Mouse (Mus musculus) limb, embryonic 12.5 days (tissue): ENCODE measurements around the gene Bcas3. TPM values are rescaled to one million over a fixed set of nuclear protein-coding genes. Genes with fewer than 3 reads are reported as not detected.

ENCODE experiments used
- ATAC-seq: fragments of 200-750 bp; cut with Nextera tagmentation; 2 replicates; pipeline ENCODE4 v1.8.0; 2017; ENCODE audit warnings: low read depth, moderate TSS enrichment; ENCODE audit not compliant: insufficient number of reproducible peaks, insufficient read depth, low FRiP score, low TSS enrichment
- H3K27ac ChIP-seq: fragments of 300-500 bp; sonication (generic); 2 replicates; pipeline ENCODE4 v1.5.1; 2016; ENCODE audit warnings: mild to moderate bottlenecking, moderate library complexity
- H3K27me3 ChIP-seq: fragments of 300-500 bp; sonication (generic); 2 replicates; pipeline ENCODE4 v1.6.1; 2016; ENCODE audit warnings: mild to moderate bottlenecking, moderate library complexity
- H3K36me3 ChIP-seq: fragments of 300-500 bp; sonication (generic); 2 replicates; pipeline ENCODE4 v1.6.1; 2016; ENCODE audit warnings: mild to moderate bottlenecking, moderate library complexity
- H3K4me1 ChIP-seq: fragments of 300-500 bp; sonication (generic); replicated peaks from 2 replicates; pipeline ENCODE4 v1.6.1; 2016
- H3K4me2 ChIP-seq: fragments of 300-500 bp; sonication (generic); 2 replicates; pipeline ENCODE4 v1.6.1; 2016; ENCODE audit warnings: mild to moderate bottlenecking, moderate library complexity
- H3K4me3 ChIP-seq: fragments of 300-500 bp; sonication (generic); replicated peaks from 2 replicates; pipeline ENCODE4 v1.5.1; 2016; ENCODE audit warnings: mild to moderate bottlenecking
- H3K9ac ChIP-seq: fragments of 300-500 bp; sonication (generic); replicated peaks from 2 replicates; pipeline ENCODE4 v1.6.1; 2016; ENCODE audit warnings: mild to moderate bottlenecking, moderate library complexity
- H3K9me3 ChIP-seq: fragments of 300-500 bp; sonication (generic); 2 replicates; pipeline ENCODE4 v1.6.1; 2016; ENCODE audit warnings: mild to moderate bottlenecking, moderate library complexity
- WGBS: fragments of 180-500 bp; shearing (Covaris S2); methylation state at CpG from one replicate; pipeline ENCODE4 v1.1.7; 2016; 5-methylcytosine and 5-hydroxymethylcytosine counted together
- polyA plus RNA-seq: library from polyadenylated mRNA; unstranded; fragments of >200 nt; fragmentation: Nextera tagmentation; extraction: Ambion mirVana; gene quantifications from 2 replicates; pipeline ENCODE4 v1.2.1, GENCODE M21; 2016

The Bcas3 gene
- polyA plus RNA-seq, 1 experiment from 2014 or later = 29.7 TPM

DNA sequence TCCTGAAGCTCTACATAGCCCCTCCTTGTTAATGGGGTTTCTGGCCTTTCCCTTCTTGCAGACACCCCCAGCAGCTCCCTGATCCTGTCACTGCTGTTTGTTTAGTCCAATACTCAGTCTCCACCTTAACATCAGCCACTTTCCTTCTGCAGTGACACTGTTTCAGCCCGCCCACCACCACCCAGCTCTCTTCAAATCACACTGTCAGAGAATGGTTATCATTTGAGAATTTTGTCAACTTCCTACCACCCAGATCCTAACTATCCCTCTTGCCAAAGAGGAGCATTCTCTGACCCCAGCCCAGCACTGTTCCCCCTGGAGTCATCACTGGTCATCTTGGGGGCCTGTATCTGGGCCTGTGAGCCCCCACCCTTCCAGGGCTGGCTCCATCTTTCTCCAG lies 452.8 kb downstream of the Bcas3 start:
- H3K36me3 ChIP-seq = no peaks in the 10 kb centered on the region
- no peak overlapping the region for H3K27ac ChIP-seq
- no peak overlapping the region for H3K4me3 ChIP-seq
- no peak overlapping the region for H3K4me2 ChIP-seq
- WGBS = 74% methylated on average over 1 of the region's 1 CpGs
- peaks cover 45% of the 10 kb centered on the region for H3K27me3 ChIP-seq
- ATAC-seq = no peak
- H3K4me1 ChIP-seq = 0 out of 2 replicates have a peak, but pooled peaks cover 6% of the 10 kb centered on the region
- H3K9ac ChIP-seq = no peak overlapping the region
- H3K9me3 ChIP-seq = no peaks in the 10 kb centered on the region

DNA sequence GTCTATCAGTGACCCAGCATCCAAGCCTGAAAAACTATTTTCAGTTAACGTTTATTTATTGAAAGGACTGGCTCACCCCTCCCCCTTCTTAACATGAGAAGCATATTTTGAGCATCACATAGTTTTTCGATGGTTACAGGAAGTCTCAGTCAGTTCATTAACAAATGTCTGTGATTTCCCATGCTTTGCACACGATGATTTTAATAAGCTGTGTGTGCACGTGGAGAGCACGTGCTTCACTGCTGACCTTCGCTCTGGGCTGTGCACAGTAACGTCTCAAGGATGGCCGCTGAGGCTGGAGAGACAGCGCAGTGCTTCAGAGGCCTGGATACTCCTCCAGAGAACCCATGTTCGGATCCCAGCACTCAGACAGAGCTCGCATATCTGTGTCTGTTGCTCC lies 454.4 kb downstream of the Bcas3 start:
- no peak overlapping the region for H3K9ac ChIP-seq
- H3K27me3 ChIP-seq = peaks cover 31% of the 10 kb centered on the region
- no peaks in the 10 kb centered on the region for H3K36me3 ChIP-seq
- H3K4me1 ChIP-seq = peaks cover 10% of the 10 kb centered on the region; the same call in 1 of the 2 replicates
- H3K27ac ChIP-seq = no peak overlapping the region
- WGBS = 74% methylated on average over 11 of the region's 11 CpGs
- H3K4me2 ChIP-seq = no peak overlapping the region
- no peak for ATAC-seq
- no peaks in the 10 kb centered on the region for H3K9me3 ChIP-seq
- no peak overlapping the region for H3K4me3 ChIP-seq

- WGBS = 80% methylated on average over 4 of the region's 4 CpGs
- ATAC-seq = no peak
- Histone ChIP-seq H3K27ac (no peak overlapping the region), H3K9me3 (no peaks in the 10 kb centered on the region), H3K27me3 (peaks cover 16% of the 10 kb centered on the region), H3K4me3 (no peak overlapping the region), H3K36me3 (no peaks in the 10 kb centered on the region), H3K4me1 (peaks cover 37% of the 10 kb centered on the region), H3K4me2 (no peak overlapping the region), H3K9ac (no peak overlapping the region)
Observed at GRCm38 (mm10) chr11:85811229-85811628, 458.3 kb downstream of the Bcas3 start.

DNA sequence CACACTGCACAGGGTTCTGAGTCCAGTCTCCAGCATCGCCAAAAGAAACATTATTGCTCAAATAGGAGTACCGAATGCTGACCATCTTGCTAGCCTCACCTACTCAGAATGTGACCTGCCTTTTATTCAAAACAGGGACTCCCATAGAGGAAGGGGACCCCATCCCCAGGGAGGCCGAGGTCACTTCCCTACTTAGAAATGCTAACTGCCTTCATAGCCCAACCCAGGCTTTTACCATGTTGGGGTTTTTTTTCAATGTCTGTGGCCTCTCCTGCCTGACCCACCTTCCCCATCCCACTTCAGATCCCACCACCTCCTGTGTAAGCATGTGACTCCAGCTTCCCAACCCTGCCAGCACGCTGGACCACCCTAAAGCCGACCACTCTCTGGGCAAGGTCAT lies 458.7 kb downstream of the Bcas3 start:
- no peak overlapping the region for H3K4me3 ChIP-seq
- H3K4me1 ChIP-seq = peaks cover 41% of the 10 kb centered on the region
- 93% methylated on average over 5 of the region's 5 CpGs for WGBS
- H3K9ac ChIP-seq = no peak overlapping the region
- no peak overlapping the region for H3K4me2 ChIP-seq
- peaks cover 20% of the 10 kb centered on the region for H3K27me3 ChIP-seq
- H3K9me3 ChIP-seq = no peaks in the 10 kb centered on the region
- no peak overlapping the region for H3K27ac ChIP-seq
- no peak for ATAC-seq
- H3K36me3 ChIP-seq = no peaks in the 10 kb centered on the region

DNA sequence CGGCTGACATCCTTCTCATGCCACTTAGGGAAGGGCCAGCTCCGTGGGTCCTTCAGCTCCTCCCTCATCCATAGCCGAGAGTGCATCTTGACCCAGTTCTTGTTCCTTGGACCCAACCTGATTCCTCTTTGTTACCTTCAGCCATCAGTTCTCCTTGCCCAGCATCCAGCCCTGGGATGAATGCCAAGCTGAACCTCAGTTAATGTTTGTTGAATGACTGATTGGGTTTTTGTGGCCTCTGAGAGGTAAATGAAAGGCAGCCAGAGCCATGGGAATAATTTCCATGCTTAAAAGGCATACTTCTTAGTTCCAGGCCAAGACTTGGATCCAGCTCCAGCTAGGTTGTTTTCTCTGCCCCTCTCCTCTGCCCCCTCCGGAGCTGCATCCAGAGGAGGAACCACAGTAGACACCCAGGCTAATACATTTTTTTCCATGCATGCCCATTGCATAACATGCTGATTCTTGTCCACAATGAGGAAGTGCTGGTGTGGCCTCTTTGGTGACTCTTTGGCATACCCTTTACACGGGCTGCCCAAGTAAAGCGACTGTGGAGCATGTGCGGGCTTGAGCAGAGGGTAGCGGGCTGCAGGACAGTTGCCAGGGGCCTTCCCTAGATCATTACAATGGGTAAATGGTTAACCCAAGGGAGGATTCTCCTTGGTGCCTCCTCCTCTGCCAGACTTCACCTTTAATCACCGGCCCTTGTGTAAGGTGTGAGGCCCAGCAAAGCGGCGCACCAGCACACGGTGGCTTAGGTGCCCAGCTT lies 459.4 kb downstream of the Bcas3 start:
- Histone ChIP-seq H3K36me3 (no peaks in the 10 kb centered on the region), H3K27me3 (peaks cover 21% of the 10 kb centered on the region), H3K4me2 (no peak overlapping the region), H3K4me3 (no peak overlapping the region), H3K9me3 (no peaks in the 10 kb centered on the region), H3K27ac (no peak overlapping the region), H3K9ac (no peak overlapping the region), H3K4me1 (peaks cover 48% of the 10 kb centered on the region)
- ATAC-seq = no peak
- 86% methylated on average over 12 of the region's 12 CpGs for WGBS

GRCm38 (mm10) chr11:85814678-85815077 lies 461.7 kb downstream of the Bcas3 start:
- H3K4me1 ChIP-seq = peaks cover 66% of the 10 kb centered on the region
- no peak for ATAC-seq
- no peak overlapping the region for H3K4me2 ChIP-seq
- no peaks in the 10 kb centered on the region for H3K9me3 ChIP-seq
- H3K9ac ChIP-seq = 0 out of 2 replicates have a peak overlapping the region, but pooled peaks have one; percentile 8
- no peak overlapping the region for H3K27ac ChIP-seq
- peaks cover 42% of the 10 kb centered on the region for H3K27me3 ChIP-seq
- no peaks in the 10 kb centered on the region for H3K36me3 ChIP-seq
- WGBS = 29% methylated on average over 4 of the region's 4 CpGs
- no peak overlapping the region for H3K4me3 ChIP-seq

- Histone ChIP-seq H3K27me3 (peaks cover 48% of the 10 kb centered on the region), H3K4me1 (peaks cover 74% of the 10 kb centered on the region), H3K27ac (0 out of 2 replicates have a peak overlapping the region, but pooled peaks have one; percentile 29)
Observed at GRCm38 (mm10) chr11:85816471-85816870, 463.5 kb downstream of the Bcas3 start.

GRCm38 (mm10) chr11:85818401-85818800 lies 465.4 kb downstream of the Bcas3 start:
- H3K9me3 ChIP-seq = no peaks in the 10 kb centered on the region
- no peak overlapping the region for H3K4me3 ChIP-seq
- H3K4me2 ChIP-seq = no peak overlapping the region
- no peak overlapping the region for H3K27ac ChIP-seq
- H3K36me3 ChIP-seq = no peaks in the 10 kb centered on the region
- 53% methylated on average over 3 of the region's 3 CpGs for WGBS
- H3K4me1 ChIP-seq = peaks cover 84% of the 10 kb centered on the region
- no peak for ATAC-seq
- H3K9ac ChIP-seq = no peak overlapping the region
- H3K27me3 ChIP-seq = peaks cover 54% of the 10 kb centered on the region

More at GRCm38 (mm10) chr11:85816471-85816870, 463.5 kb downstream of the Bcas3 start:
- Histone ChIP-seq H3K36me3 (no peaks in the 10 kb centered on the region), H3K4me3 (no peak overlapping the region), H3K9me3 (no peaks in the 10 kb centered on the region), H3K4me2 (no peak overlapping the region), H3K9ac (no peak overlapping the region)
- WGBS = 13% methylated on average over 5 of the region's 5 CpGs
- ATAC-seq = no peak

- H3K4me1 ChIP-seq = peaks cover 66% of the 10 kb centered on the region
- peaks cover 72% of the 10 kb centered on the region for H3K27me3 ChIP-seq
- H3K36me3 ChIP-seq = no peaks in the 10 kb centered on the region
- H3K9ac ChIP-seq = no peak overlapping the region
- H3K4me3 ChIP-seq = no peak overlapping the region
- ATAC-seq = no peak
- H3K4me2 ChIP-seq = no peak overlapping the region
- WGBS = 76% methylated on average over 3 of the region's 3 CpGs
- no peaks in the 10 kb centered on the region for H3K9me3 ChIP-seq
- H3K27ac ChIP-seq = no peak overlapping the region
Observed at GRCm38 (mm10) chr11:85820959-85821358, 468.0 kb downstream of the Bcas3 start.

DNA sequence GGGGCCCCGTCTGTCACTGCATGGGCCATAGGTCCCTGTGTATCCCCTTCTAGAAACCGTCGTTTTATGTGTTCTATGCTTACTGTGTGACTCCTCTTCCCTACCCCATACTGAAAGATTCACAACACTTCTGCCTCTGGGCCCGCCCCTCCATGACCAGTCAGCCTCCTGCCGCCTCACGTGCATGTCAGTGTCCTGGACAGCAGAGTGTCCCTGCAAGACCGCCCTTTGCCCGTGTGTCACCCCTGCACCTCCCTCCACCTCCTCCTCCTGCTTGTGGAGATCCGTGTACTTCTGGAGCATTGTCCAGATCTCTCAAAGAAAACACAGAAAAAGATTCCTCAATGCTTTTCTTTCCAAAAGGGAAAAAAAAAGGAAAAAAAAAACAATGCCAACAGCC lies 468.7 kb downstream of the Bcas3 start:
- 82% methylated on average over 9 of the region's 9 CpGs for WGBS
- Histone ChIP-seq H3K9ac (no peak overlapping the region), H3K27me3 (peaks cover 76% of the 10 kb centered on the region), H3K36me3 (no peaks in the 10 kb centered on the region), H3K9me3 (no peaks in the 10 kb centered on the region), H3K27ac (no peak overlapping the region), H3K4me2 (no peak overlapping the region), H3K4me1 (peaks cover 60% of the 10 kb centered on the region), H3K4me3 (no peak overlapping the region)
- ATAC-seq = no peak

DNA sequence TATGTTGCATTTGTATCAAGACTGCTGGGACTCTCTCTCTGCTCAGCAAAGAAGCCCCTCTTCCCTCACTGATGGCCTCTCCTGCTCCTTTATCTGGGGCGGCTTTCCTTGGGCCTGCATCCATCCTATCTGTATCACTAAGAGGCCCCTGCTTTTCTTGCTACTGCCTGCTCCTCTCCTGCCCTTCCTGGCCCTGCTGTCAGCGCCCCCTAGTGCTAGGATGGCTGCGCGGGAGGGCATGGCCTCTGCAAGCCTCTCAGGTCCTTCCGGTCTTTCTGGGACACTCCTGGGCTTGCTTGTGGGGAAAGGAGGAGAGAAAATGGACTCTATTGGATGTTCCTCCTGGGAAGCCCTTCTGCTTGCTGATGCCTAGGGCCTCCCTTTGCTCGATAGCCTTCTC lies 470.2 kb downstream of the Bcas3 start:
- peaks cover 81% of the 10 kb centered on the region for H3K27me3 ChIP-seq
- no peak overlapping the region for H3K9ac ChIP-seq
- ATAC-seq = no peak
- peaks cover 61% of the 10 kb centered on the region for H3K4me1 ChIP-seq
- no peak overlapping the region for H3K27ac ChIP-seq
- H3K4me3 ChIP-seq = no peak overlapping the region
- no peaks in the 10 kb centered on the region for H3K36me3 ChIP-seq
- WGBS = 10% methylated on average over 6 of the region's 6 CpGs
- no peak overlapping the region for H3K4me2 ChIP-seq
- no peaks in the 10 kb centered on the region for H3K9me3 ChIP-seq

DNA sequence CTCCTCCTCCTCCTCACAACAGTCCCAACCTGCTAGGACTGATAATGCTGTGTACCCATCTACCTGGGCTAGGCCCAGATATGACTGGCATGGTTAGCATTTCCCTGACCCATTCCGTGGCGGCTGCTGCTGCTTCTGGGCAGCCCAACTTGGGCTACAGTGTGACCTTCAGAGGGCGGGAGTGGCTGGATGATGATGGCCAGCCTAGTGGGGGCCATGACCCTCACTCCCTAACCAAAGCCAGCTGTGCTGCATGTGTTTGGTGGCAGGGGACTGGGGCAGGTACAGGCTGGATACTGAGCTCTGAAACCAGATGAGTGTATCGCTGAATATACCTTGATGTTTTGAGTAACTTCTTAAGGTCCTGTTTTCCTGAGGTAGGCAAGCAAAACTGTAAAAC lies 470.8 kb downstream of the Bcas3 start:
- no peak overlapping the region for H3K27ac ChIP-seq
- no peaks in the 10 kb centered on the region for H3K9me3 ChIP-seq
- H3K9ac ChIP-seq = no peak overlapping the region
- peaks cover 81% of the 10 kb centered on the region for H3K27me3 ChIP-seq
- ATAC-seq = no peak
- H3K4me3 ChIP-seq = no peak overlapping the region
- no peaks in the 10 kb centered on the region for H3K36me3 ChIP-seq
- WGBS = 46% methylated on average over 4 of the region's 4 CpGs
- H3K4me1 ChIP-seq = peaks cover 60% of the 10 kb centered on the region
- no peak overlapping the region for H3K4me2 ChIP-seq
